Mouse (Mus musculus): Measurements from ENCODE around the gene Tbc1d2. TPM values are rescaled to one million over a fixed set of nuclear protein-coding genes. Genes with fewer than 3 reads are reported as not detected.
A peak's percentile ranks its signal among the peaks of the same experiment; 100 is the strongest.

Gene Tbc1d2
- polyA plus RNA-seq, 1 experiment, result 1.0 TPM

DNA sequence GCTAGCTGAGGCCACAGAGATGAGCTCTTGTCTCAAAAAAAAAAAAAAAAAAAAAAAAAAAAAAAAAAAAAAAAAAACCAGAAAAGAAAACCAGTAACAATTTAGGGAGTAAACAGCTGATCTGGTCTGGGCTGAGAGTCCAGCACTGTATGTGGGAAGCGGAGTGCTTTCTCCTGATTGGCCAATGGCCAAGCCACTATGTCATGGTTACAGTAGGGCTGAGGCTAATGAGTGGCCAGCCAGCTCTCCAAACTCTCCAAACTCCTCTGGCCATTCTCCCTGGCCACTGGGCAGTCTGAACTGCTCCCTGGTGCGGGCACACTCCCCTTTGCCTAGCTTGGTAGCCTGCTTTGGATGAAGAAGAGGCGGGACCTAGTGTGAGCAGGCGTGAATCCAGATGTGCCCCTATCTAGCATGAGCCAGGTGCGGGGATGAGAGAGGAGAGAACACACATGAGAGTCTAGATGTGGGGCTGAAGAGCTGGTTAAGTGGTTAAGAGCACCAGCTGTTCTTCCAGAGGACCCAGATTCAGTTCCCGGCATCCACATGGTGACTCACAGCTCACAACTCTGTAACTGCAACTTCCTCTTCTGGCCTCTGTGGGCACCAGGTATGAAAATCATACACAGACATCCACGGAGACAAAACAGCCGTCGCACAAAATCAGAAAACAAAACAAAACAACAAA, 58.0 kb downstream of the Tbc1d2 start:
- TF ChIP-seq POLR2A (IDR thresholded peaks at IDR 0.05; ENCODE audit: low read depth, low read length) (no peak), CTCF (IDR thresholded peaks at IDR 0.05; ENCODE audit: extremely low read depth, insufficient read depth, insufficient read length, insufficient replicate concordance) (no peak)
- Histone ChIP-seq H3K27me3 (ENCODE audit: control insufficient read depth, insufficient read depth, low read length) (no peaks in the 10 kb centered on the region), H3K27ac (ENCODE audit: insufficient read depth, low read length) (no peak overlapping the region), H3K36me3 (ENCODE audit: control insufficient read depth, insufficient read depth, low read length) (no peaks in the 10 kb centered on the region; the same call in 1 of the 2 replicates), H3K4me1 (ENCODE audit: control insufficient read depth, insufficient read depth, insufficient read length) (peaks cover 34% of the 10 kb centered on the region; the same call in 1 of the 2 replicates), H3K4me3 (ENCODE audit: extremely low read depth, insufficient read depth, insufficient read length) (no peak overlapping the region)
- DNase-seq (ENCODE audit: low read depth in 1 of 2, low spot score in 2 of 2), result no peak
- WGBS, result 35% methylated on average over 9 of the region's 9 CpGs

GRCm38 (mm10) chr4:46590810-46591209, 59.2 kb downstream of the Tbc1d2 start:
- Histone ChIP-seq H3K4me3 (ENCODE audit: extremely low read depth, insufficient read depth, insufficient read length) (no peak overlapping the region), H3K36me3 (ENCODE audit: control insufficient read depth, insufficient read depth, low read length) (no peaks in the 10 kb centered on the region; the same call in 1 of the 2 replicates), H3K4me1 (ENCODE audit: control insufficient read depth, insufficient read depth, insufficient read length) (peaks cover 32% of the 10 kb centered on the region), H3K27me3 (ENCODE audit: control insufficient read depth, insufficient read depth, low read length) (no peaks in the 10 kb centered on the region), H3K27ac (ENCODE audit: insufficient read depth, low read length) (no peak overlapping the region)
- WGBS, result 36% methylated on average over 4 of the region's 4 CpGs
- TF ChIP-seq POLR2A (IDR thresholded peaks at IDR 0.05; ENCODE audit: low read depth, low read length) (no peak), CTCF (IDR thresholded peaks at IDR 0.05; ENCODE audit: extremely low read depth, insufficient read depth, insufficient read length, insufficient replicate concordance) (no peak)
- DNase-seq (ENCODE audit: low read depth in 1 of 2, low spot score in 2 of 2), result no peak

- 57% methylated on average over 5 of the region's 5 CpGs for WGBS
- Histone ChIP-seq H3K27ac (ENCODE audit: insufficient read depth, low read length) (peak overlapping the region; percentile 0; the same call in 1 of the 2 replicates), H3K36me3 (ENCODE audit: control insufficient read depth, insufficient read depth, low read length) (no peaks in the 10 kb centered on the region; the same call in 1 of the 2 replicates), H3K27me3 (ENCODE audit: control insufficient read depth, insufficient read depth, low read length) (no peaks in the 10 kb centered on the region), H3K4me1 (ENCODE audit: control insufficient read depth, insufficient read depth, insufficient read length) (peaks cover 39% of the 10 kb centered on the region), H3K4me3 (ENCODE audit: extremely low read depth, insufficient read depth, insufficient read length) (no peak overlapping the region)
- no peak for DNase-seq (ENCODE audit: low read depth in 1 of 2, low spot score in 2 of 2)
- no peak for TF ChIP-seq CTCF (IDR thresholded peaks at IDR 0.05; ENCODE audit: extremely low read depth, insufficient read depth, insufficient read length, insufficient replicate concordance)
- no peak for TF ChIP-seq POLR2A (IDR thresholded peaks at IDR 0.05; ENCODE audit: low read depth, low read length)
These were observed 59.9 kb downstream of the Tbc1d2 start for GRCm38 (mm10) chr4:46589946-46590684.

- no peak for DNase-seq (ENCODE audit: low read depth in 1 of 2, low spot score in 2 of 2)
- Histone ChIP-seq H3K36me3 (ENCODE audit: control insufficient read depth, insufficient read depth, low read length) (no peaks in the 10 kb centered on the region; the same call in 1 of the 2 replicates), H3K4me3 (ENCODE audit: extremely low read depth, insufficient read depth, insufficient read length) (no peak overlapping the region), H3K27ac (ENCODE audit: insufficient read depth, low read length) (no peak overlapping the region), H3K27me3 (ENCODE audit: control insufficient read depth, insufficient read depth, low read length) (no peaks in the 10 kb centered on the region), H3K4me1 (ENCODE audit: control insufficient read depth, insufficient read depth, insufficient read length) (peaks cover 42% of the 10 kb centered on the region)
- TF ChIP-seq CTCF (IDR thresholded peaks at IDR 0.05; ENCODE audit: extremely low read depth, insufficient read depth, insufficient read length, insufficient replicate concordance), result no peak
- TF ChIP-seq POLR2A (IDR thresholded peaks at IDR 0.05; ENCODE audit: low read depth, low read length), result no peak
- WGBS, result 74% methylated on average over 8 of the region's 8 CpGs
These were observed 60.9 kb downstream of the Tbc1d2 start for GRCm38 (mm10) chr4:46589151-46589550.

DNA sequence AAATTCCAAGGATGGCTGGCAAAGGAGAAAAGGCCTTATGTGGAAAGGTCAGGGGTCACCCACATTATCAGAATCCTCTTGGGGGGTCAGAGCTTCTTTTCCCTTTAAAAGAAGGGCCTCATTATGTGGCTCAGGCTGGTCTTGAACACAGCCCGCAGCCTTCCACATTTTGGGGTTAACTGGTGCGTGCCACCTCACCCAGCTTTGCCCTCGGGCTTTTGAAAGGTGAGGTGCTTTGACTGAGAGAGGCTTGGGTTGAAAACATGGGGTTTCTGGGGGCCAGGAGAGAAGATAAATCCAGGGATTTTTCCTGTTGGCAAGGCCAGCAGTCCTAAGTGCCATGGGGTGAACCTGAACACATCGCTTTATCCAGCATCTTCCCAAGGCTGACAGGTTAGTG, 63.5 kb downstream of the Tbc1d2 start:
- Histone ChIP-seq H3K4me3 (ENCODE audit: extremely low read depth, insufficient read depth, insufficient read length) (no peak overlapping the region), H3K27me3 (ENCODE audit: control insufficient read depth, insufficient read depth, low read length) (no peaks in the 10 kb centered on the region), H3K27ac (ENCODE audit: insufficient read depth, low read length) (no peak overlapping the region), H3K4me1 (ENCODE audit: control insufficient read depth, insufficient read depth, insufficient read length) (peaks cover 34% of the 10 kb centered on the region), H3K36me3 (ENCODE audit: control insufficient read depth, insufficient read depth, low read length) (no peaks in the 10 kb centered on the region; the same call in 1 of the 2 replicates)
- DNase-seq (ENCODE audit: low read depth in 1 of 2, low spot score in 2 of 2), result no peak
- WGBS, result 73% methylated on average over 4 of the region's 4 CpGs
- TF ChIP-seq POLR2A (IDR thresholded peaks at IDR 0.05; ENCODE audit: low read depth, low read length), result no peak
- TF ChIP-seq CTCF (IDR thresholded peaks at IDR 0.05; ENCODE audit: extremely low read depth, insufficient read depth, insufficient read length, insufficient replicate concordance), result no peak

DNA sequence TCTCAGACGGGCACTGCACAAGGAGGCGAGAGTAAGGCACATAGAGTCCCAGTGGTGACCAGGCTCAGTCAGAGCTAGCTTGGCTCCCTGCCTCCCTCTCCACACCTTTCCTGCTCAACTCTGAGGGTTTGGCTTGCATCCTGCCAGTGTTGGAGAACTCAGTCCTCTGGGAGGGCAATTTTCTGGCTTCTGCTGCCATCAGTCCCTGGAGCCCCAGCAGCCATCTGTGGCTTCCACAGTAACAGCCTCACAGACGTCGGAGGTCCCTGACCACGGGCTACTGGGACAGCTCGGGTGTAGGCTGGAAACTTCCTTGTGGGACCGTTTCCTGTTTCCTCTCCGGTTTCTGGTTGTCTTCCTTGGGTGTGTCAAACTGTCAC, 64.2 kb downstream of the Tbc1d2 start:
- TF ChIP-seq POLR2A (IDR thresholded peaks at IDR 0.05; ENCODE audit: low read depth, low read length) (no peak), CTCF (IDR thresholded peaks at IDR 0.05; ENCODE audit: extremely low read depth, insufficient read depth, insufficient read length, insufficient replicate concordance) (no peak)
- H3K4me3 ChIP-seq (ENCODE audit: extremely low read depth, insufficient read depth, insufficient read length), result no peak overlapping the region
- no peak for DNase-seq (ENCODE audit: low read depth in 1 of 2, low spot score in 2 of 2)
- H3K36me3 ChIP-seq (ENCODE audit: control insufficient read depth, insufficient read depth, low read length), result no peaks in the 10 kb centered on the region; the same call in 1 of the 2 replicates
- H3K4me1 ChIP-seq (ENCODE audit: control insufficient read depth, insufficient read depth, insufficient read length), result peaks cover 30% of the 10 kb centered on the region
- peak overlapping the region; percentile 69 for H3K27ac ChIP-seq (ENCODE audit: insufficient read depth, low read length)
- no peaks in the 10 kb centered on the region for H3K27me3 ChIP-seq (ENCODE audit: control insufficient read depth, insufficient read depth, low read length)
- 30% methylated on average over 8 of the region's 8 CpGs for WGBS

Measured in spleen, adult 2 months (tissue).